Mouse (Mus musculus): ENCODE data around the gene Smim11. TPM values are rescaled to one million over a fixed set of nuclear protein-coding genes. Genes with fewer than 3 reads are reported as not detected.

The Smim11 gene
- 4.7 and 7.7 TPM in 2 replicates for polyA plus RNA-seq (2012; rRNA removed)

- no peaks in the 10 kb centered on the region for H3K27me3 ChIP-seq (ENCODE audit: control insufficient read depth, insufficient read depth, low read length)
- TF ChIP-seq POLR2A (IDR thresholded peaks at IDR 0.05; ENCODE audit: control insufficient read depth, low read depth, low read length) (peak; percentile 72; the same call in 1 of the 2 replicates), CTCF (IDR thresholded peaks at IDR 0.05; ENCODE audit: control insufficient read depth, insufficient read depth, insufficient replicate concordance, low read depth, low read length) (no peak)
- H3K27ac ChIP-seq (ENCODE audit: control insufficient read depth, insufficient read depth, low read depth, low read length) = peak within 1 kb of the TSS; percentile 79
- no peaks in the 10 kb centered on the region for H3K36me3 ChIP-seq (ENCODE audit: control insufficient read depth, insufficient read depth, low read length)
- H3K4me1 ChIP-seq (ENCODE audit: control insufficient read depth, insufficient read depth, low read length) = peaks cover 13% of the 10 kb centered on the region
- H3K4me3 ChIP-seq (ENCODE audit: control insufficient read depth, low read depth, low read length) = peak within 1 kb of the TSS; percentile 97
Measured at GRCm38 (mm10) chr16:92300649-92301411, at the start of gene Smim11. Gene Smim11, plus strand, starts transcription at chr16:92301286.

GRCm38 (mm10) chr16:92254316-92254715 lies 46.8 kb upstream of the Smim11 start:
- no peak overlapping the region for H3K4me3 ChIP-seq (ENCODE audit: control insufficient read depth, low read depth, low read length)
- TF ChIP-seq POLR2A (IDR thresholded peaks at IDR 0.05; ENCODE audit: control insufficient read depth, low read depth, low read length) (no peak), CTCF (IDR thresholded peaks at IDR 0.05; ENCODE audit: control insufficient read depth, insufficient read depth, insufficient replicate concordance, low read depth, low read length) (no peak)
- no peaks in the 10 kb centered on the region for H3K27me3 ChIP-seq (ENCODE audit: control insufficient read depth, insufficient read depth, low read length)
- H3K27ac ChIP-seq (ENCODE audit: control insufficient read depth, insufficient read depth, low read depth, low read length) = no peak overlapping the region
- no peaks in the 10 kb centered on the region for H3K36me3 ChIP-seq (ENCODE audit: control insufficient read depth, insufficient read depth, low read length)
- H3K4me1 ChIP-seq (ENCODE audit: control insufficient read depth, insufficient read depth, low read length) = no peaks in the 10 kb centered on the region

GRCm38 (mm10) chr16:92267861-92268260 lies 33.2 kb upstream of the Smim11 start:
- Histone ChIP-seq H3K4me1 (ENCODE audit: control insufficient read depth, insufficient read depth, low read length) (no peaks in the 10 kb centered on the region), H3K27ac (ENCODE audit: control insufficient read depth, insufficient read depth, low read depth, low read length) (no peak overlapping the region), H3K4me3 (ENCODE audit: control insufficient read depth, low read depth, low read length) (no peak overlapping the region), H3K27me3 (ENCODE audit: control insufficient read depth, insufficient read depth, low read length) (no peaks in the 10 kb centered on the region), H3K36me3 (ENCODE audit: control insufficient read depth, insufficient read depth, low read length) (no peaks in the 10 kb centered on the region)
- TF ChIP-seq CTCF (IDR thresholded peaks at IDR 0.05; ENCODE audit: control insufficient read depth, insufficient read depth, insufficient replicate concordance, low read depth, low read length) (no peak), POLR2A (IDR thresholded peaks at IDR 0.05; ENCODE audit: control insufficient read depth, low read depth, low read length) (no peak)

- no peak overlapping the region for H3K27ac ChIP-seq (ENCODE audit: control insufficient read depth, insufficient read depth, low read depth, low read length)
- TF ChIP-seq CTCF (IDR thresholded peaks at IDR 0.05; ENCODE audit: control insufficient read depth, insufficient read depth, insufficient replicate concordance, low read depth, low read length) (no peak), POLR2A (IDR thresholded peaks at IDR 0.05; ENCODE audit: control insufficient read depth, low read depth, low read length) (no peak)
- no peaks in the 10 kb centered on the region for H3K4me1 ChIP-seq (ENCODE audit: control insufficient read depth, insufficient read depth, low read length)
- H3K36me3 ChIP-seq (ENCODE audit: control insufficient read depth, insufficient read depth, low read length) = no peaks in the 10 kb centered on the region
- H3K27me3 ChIP-seq (ENCODE audit: control insufficient read depth, insufficient read depth, low read length) = no peaks in the 10 kb centered on the region
- H3K4me3 ChIP-seq (ENCODE audit: control insufficient read depth, low read depth, low read length) = no peak overlapping the region
Measured at GRCm38 (mm10) chr16:92274516-92274915, 26.6 kb upstream of the Smim11 start.

- Histone ChIP-seq H3K36me3 (ENCODE audit: control insufficient read depth, insufficient read depth, low read length) (no peaks in the 10 kb centered on the region), H3K27me3 (ENCODE audit: control insufficient read depth, insufficient read depth, low read length) (no peaks in the 10 kb centered on the region), H3K27ac (ENCODE audit: control insufficient read depth, insufficient read depth, low read depth, low read length) (no peak overlapping the region), H3K4me3 (ENCODE audit: control insufficient read depth, low read depth, low read length) (no peak overlapping the region), H3K4me1 (ENCODE audit: control insufficient read depth, insufficient read depth, low read length) (no peaks in the 10 kb centered on the region)
- TF ChIP-seq POLR2A (IDR thresholded peaks at IDR 0.05; ENCODE audit: control insufficient read depth, low read depth, low read length) = no peak
- TF ChIP-seq CTCF (IDR thresholded peaks at IDR 0.05; ENCODE audit: control insufficient read depth, insufficient read depth, insufficient replicate concordance, low read depth, low read length) = no peak
Measured at GRCm38 (mm10) chr16:92275526-92275925, 25.6 kb upstream of the Smim11 start.

GRCm38 (mm10) chr16:92282671-92283070 lies 18.4 kb upstream of the Smim11 start:
- Histone ChIP-seq H3K4me3 (ENCODE audit: control insufficient read depth, low read depth, low read length) (no peak overlapping the region), H3K27me3 (ENCODE audit: control insufficient read depth, insufficient read depth, low read length) (no peaks in the 10 kb centered on the region), H3K4me1 (ENCODE audit: control insufficient read depth, insufficient read depth, low read length) (no peaks in the 10 kb centered on the region), H3K27ac (ENCODE audit: control insufficient read depth, insufficient read depth, low read depth, low read length) (no peak overlapping the region), H3K36me3 (ENCODE audit: control insufficient read depth, insufficient read depth, low read length) (no peaks in the 10 kb centered on the region)
- no peak for TF ChIP-seq POLR2A (IDR thresholded peaks at IDR 0.05; ENCODE audit: control insufficient read depth, low read depth, low read length)
- TF ChIP-seq CTCF (IDR thresholded peaks at IDR 0.05; ENCODE audit: control insufficient read depth, insufficient read depth, insufficient replicate concordance, low read depth, low read length) = no peak

GRCm38 (mm10) chr16:92285068-92285467 lies 16.0 kb upstream of the Smim11 start:
- no peak for TF ChIP-seq CTCF (IDR thresholded peaks at IDR 0.05; ENCODE audit: control insufficient read depth, insufficient read depth, insufficient replicate concordance, low read depth, low read length)
- TF ChIP-seq POLR2A (IDR thresholded peaks at IDR 0.05; ENCODE audit: control insufficient read depth, low read depth, low read length) = no peak
- Histone ChIP-seq H3K36me3 (ENCODE audit: control insufficient read depth, insufficient read depth, low read length) (no peaks in the 10 kb centered on the region), H3K4me3 (ENCODE audit: control insufficient read depth, low read depth, low read length) (no peak overlapping the region), H3K27me3 (ENCODE audit: control insufficient read depth, insufficient read depth, low read length) (no peaks in the 10 kb centered on the region), H3K27ac (ENCODE audit: control insufficient read depth, insufficient read depth, low read depth, low read length) (no peak overlapping the region), H3K4me1 (ENCODE audit: control insufficient read depth, insufficient read depth, low read length) (no peaks in the 10 kb centered on the region)
